Mouse (Mus musculus) embryonic facial prominence, embryonic 14.5 days (tissue): ENCODE data around the gene Bcl2. TPM values are rescaled to one million over a fixed set of nuclear protein-coding genes. Genes with fewer than 3 reads are reported as not detected.

Source experiments
- ATAC-seq: fragments of 200-750 bp; cut with Nextera tagmentation; 2 replicates; pipeline ENCODE4 v1.8.0; 2017; ENCODE audit warnings: low read depth, moderate number of reproducible peaks, moderate TSS enrichment
- DNase-seq: peaks from one replicate; pipeline ENCODE4 v3.0.0-alpha.2; 2015; ENCODE audit warnings: low spot score
- H3K27ac ChIP-seq: fragments of 300-500 bp; sonication (generic); replicated peaks from 2 replicates; pipeline ENCODE4 v1.5.1; 2014; ENCODE audit warnings: low read depth, mild to moderate bottlenecking, low read length, moderate library complexity
- H3K27me3 ChIP-seq: fragments of 300-500 bp; sonication (generic); replicated peaks from 2 replicates; pipeline ENCODE4 v1.6.1; 2014; ENCODE audit warnings: low read length; ENCODE audit not compliant: control insufficient read depth, insufficient read depth
- H3K36me3 ChIP-seq: fragments of 300-500 bp; sonication (generic); 2 replicates; pipeline ENCODE4 v1.6.1; 2014; ENCODE audit warnings: low read length, mixed read lengths; ENCODE audit not compliant: control insufficient read depth, insufficient read depth
- H3K4me1 ChIP-seq: fragments of 300-500 bp; sonication (generic); 2 replicates; pipeline ENCODE4 v1.6.1; 2014; ENCODE audit warnings: antibody characterized with exemption, low read length; ENCODE audit not compliant: control insufficient read depth, insufficient read depth
- H3K4me2 ChIP-seq: fragments of 300-500 bp; sonication (generic); 2 replicates; pipeline ENCODE4 v1.6.1; 2014; ENCODE audit warnings: low read depth, mild to moderate bottlenecking, low read length, moderate library complexity, mixed read lengths
- H3K4me3 ChIP-seq: fragments of 300-500 bp; sonication (generic); 2 replicates; pipeline ENCODE4 v1.5.1; 2014; ENCODE audit warnings: low read depth, mild to moderate bottlenecking, low read length
- H3K9ac ChIP-seq: fragments of 300-500 bp; sonication (generic); 2 replicates; pipeline ENCODE4 v1.6.1; 2014; ENCODE audit warnings: low read depth, mild to moderate bottlenecking, low read length, moderate library complexity, mixed read lengths
- H3K9me3 ChIP-seq: fragments of 300-500 bp; sonication (generic); 2 replicates; pipeline ENCODE4 v1.6.1; 2016; ENCODE audit warnings: low read length; ENCODE audit not compliant: control insufficient read depth
- WGBS: fragments of 180-500 bp; shearing (Covaris S2); extraction: QIAGEN DNeasy Blood & Tissue Kit; methylation state at CpG from one replicate; pipeline ENCODE4 v1.1.7; 2014; 5-methylcytosine and 5-hydroxymethylcytosine counted together
- polyA plus RNA-seq: library from polyadenylated mRNA; unstranded; fragments of >200 nt; fragmentation: Nextera tagmentation; extraction: Ambion mirVana; gene quantifications from 2 replicates; pipeline ENCODE4 v1.2.1, GENCODE M21; 2014

Gene Bcl2
- polyA plus RNA-seq, 1 experiment from 2014 or later = 11.1 TPM

DNA sequence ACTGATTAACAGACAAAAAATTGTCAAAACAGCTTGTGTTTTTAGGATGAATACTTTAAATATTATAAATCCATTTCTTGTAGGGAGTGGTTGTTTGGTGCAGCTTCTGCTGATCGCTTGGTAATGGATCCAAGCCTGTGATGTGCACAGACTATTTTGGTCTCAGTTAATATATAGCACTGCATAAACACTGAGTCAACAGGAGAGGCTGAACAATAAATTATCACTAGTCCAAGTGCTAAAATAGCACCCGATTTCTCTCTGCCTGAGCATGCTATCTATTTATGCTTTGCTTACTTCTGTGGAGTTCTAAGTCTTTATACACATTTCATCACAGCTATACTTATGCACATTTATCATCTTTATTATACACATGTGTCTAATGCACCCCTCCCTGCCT is 124.9 kb downstream of the Bcl2 start:
- H3K9me3 ChIP-seq = no peaks in the 10 kb centered on the region
- H3K36me3 ChIP-seq = no peaks in the 10 kb centered on the region
- no peak for ATAC-seq
- no peak for DNase-seq
- no peak overlapping the region for H3K4me2 ChIP-seq
- H3K27me3 ChIP-seq = no peaks in the 10 kb centered on the region
- WGBS = 84% methylated on average over 2 of the region's 2 CpGs
- H3K27ac ChIP-seq = no peak overlapping the region
- H3K9ac ChIP-seq = no peak overlapping the region
- no peak overlapping the region for H3K4me3 ChIP-seq
- 0 out of 2 replicates have a peak, but pooled peaks cover 2% of the 10 kb centered on the region for H3K4me1 ChIP-seq

DNA sequence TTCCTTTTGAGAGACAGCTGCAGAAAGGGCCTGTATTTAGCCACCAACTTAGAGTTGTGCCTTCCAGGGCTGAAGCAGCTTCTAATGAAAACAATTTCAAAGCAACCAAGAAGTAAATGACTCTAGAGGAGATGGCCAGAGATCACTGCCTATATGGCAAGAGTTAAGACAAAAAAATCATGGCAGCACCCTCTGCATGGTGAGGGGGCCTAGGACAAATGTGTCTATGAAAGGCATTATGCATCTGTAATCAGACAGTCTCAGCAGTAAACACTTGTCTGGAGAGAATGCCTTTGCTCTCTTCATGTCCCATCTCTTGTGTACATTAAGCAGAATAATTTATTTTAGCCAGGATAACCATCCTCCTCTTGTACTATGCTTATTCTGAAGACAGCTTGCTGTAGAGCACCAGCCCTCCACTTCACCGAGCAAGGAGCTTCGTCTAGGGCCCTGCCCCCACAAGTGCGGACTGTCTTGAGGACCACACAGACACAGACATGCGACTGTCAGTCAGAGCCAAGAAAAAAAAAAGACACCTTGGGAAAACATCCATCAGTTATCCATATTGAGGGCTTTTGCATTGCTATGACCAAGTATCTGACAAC is 126.1 kb downstream of the Bcl2 start:
- Histone ChIP-seq H3K4me1 (0 out of 2 replicates have a peak, but pooled peaks cover 9% of the 10 kb centered on the region), H3K27me3 (no peaks in the 10 kb centered on the region), H3K9me3 (no peaks in the 10 kb centered on the region), H3K4me2 (no peak overlapping the region), H3K36me3 (no peaks in the 10 kb centered on the region), H3K9ac (no peak overlapping the region), H3K27ac (no peak overlapping the region), H3K4me3 (no peak overlapping the region)
- no peak for DNase-seq
- no peak for ATAC-seq
- 84% methylated on average over 4 of the region's 4 CpGs for WGBS

GRCm38 (mm10) chr1:106586761-106587160 is 127.3 kb downstream of the Bcl2 start:
- Histone ChIP-seq H3K9ac (no peak overlapping the region), H3K27ac (no peak overlapping the region), H3K4me1 (0 out of 2 replicates have a peak, but pooled peaks cover 9% of the 10 kb centered on the region), H3K36me3 (no peaks in the 10 kb centered on the region), H3K4me2 (no peak overlapping the region), H3K27me3 (no peaks in the 10 kb centered on the region), H3K9me3 (no peaks in the 10 kb centered on the region), H3K4me3 (no peak overlapping the region)
- DNase-seq (no peak), ATAC-seq (no peak)
- WGBS = 82% methylated on average over 6 of the region's 6 CpGs

DNA sequence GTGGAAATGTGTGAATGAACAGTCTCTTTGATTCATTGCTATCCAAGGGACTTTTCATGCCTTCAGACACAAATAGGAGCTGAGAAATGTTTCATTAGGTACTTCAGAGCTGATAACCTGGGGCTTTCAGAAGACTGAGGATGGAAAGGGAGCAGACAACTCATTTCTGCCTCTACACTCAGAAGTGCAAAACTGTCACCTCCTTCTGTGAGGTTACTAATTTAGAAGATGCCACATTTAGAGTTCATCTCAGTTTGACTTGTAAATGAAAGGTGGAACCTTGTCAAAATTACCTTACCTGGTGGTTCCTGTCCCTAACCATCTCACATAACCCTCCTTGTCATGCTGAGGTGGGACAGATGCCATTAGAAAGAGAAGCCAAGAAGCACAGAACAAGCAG is 128.7 kb downstream of the Bcl2 start:
- DNase-seq (no peak), ATAC-seq (no peak)
- H3K27me3 ChIP-seq = no peaks in the 10 kb centered on the region
- H3K9me3 ChIP-seq = no peaks in the 10 kb centered on the region
- no peak overlapping the region for H3K27ac ChIP-seq
- no peak overlapping the region for H3K4me3 ChIP-seq
- H3K4me2 ChIP-seq = no peak overlapping the region
- H3K9ac ChIP-seq = no peak overlapping the region
- H3K4me1 ChIP-seq = 0 out of 2 replicates have a peak, but pooled peaks cover 9% of the 10 kb centered on the region
- H3K36me3 ChIP-seq = no peaks in the 10 kb centered on the region

GRCm38 (mm10) chr1:106584824-106585223 is 129.2 kb downstream of the Bcl2 start:
- 0 out of 2 replicates have a peak, but pooled peaks cover 9% of the 10 kb centered on the region for H3K4me1 ChIP-seq
- no peaks in the 10 kb centered on the region for H3K36me3 ChIP-seq
- 70% methylated on average over 2 of the region's 2 CpGs for WGBS
- no peaks in the 10 kb centered on the region for H3K9me3 ChIP-seq
- DNase-seq (no peak), ATAC-seq (no peak)
- no peak overlapping the region for H3K4me3 ChIP-seq
- no peak overlapping the region for H3K4me2 ChIP-seq
- no peak overlapping the region for H3K9ac ChIP-seq
- no peaks in the 10 kb centered on the region for H3K27me3 ChIP-seq
- H3K27ac ChIP-seq = no peak overlapping the region

DNA sequence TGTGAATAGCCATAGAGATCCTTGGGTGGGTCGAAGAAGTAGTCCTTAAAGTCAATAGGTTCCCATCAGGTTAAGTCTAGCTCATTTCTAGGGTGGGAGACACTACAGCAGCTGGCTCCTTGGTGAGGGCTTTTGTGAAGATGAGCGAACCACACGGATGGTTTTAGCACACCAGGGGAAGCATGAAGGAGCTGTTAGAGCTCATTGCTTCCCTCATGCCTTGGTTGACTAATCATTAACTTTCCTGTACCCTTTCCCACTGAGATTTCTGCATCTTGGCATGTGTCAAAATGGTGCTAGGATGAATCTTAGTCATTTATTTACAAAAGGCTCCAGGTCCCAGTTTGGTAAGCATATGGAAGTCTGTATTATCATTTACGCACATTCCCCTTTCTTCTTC is 129.8 kb downstream of the Bcl2 start:
- ATAC-seq (no peak), DNase-seq (no peak)
- Histone ChIP-seq H3K9ac (no peak overlapping the region), H3K27me3 (no peaks in the 10 kb centered on the region), H3K27ac (peak overlapping the region; percentile 67; the same call in 1 of the 2 replicates), H3K36me3 (no peaks in the 10 kb centered on the region), H3K4me1 (0 out of 2 replicates have a peak, but pooled peaks cover 9% of the 10 kb centered on the region), H3K9me3 (no peaks in the 10 kb centered on the region), H3K4me3 (no peak overlapping the region), H3K4me2 (no peak overlapping the region)
- WGBS = 94% methylated on average over 4 of the region's 4 CpGs

GRCm38 (mm10) chr1:106583245-106584241 is 130.5 kb downstream of the Bcl2 start:
- DNase-seq = peak; percentile 72

GRCm38 (mm10) chr1:106582810-106583209 is 131.3 kb downstream of the Bcl2 start:
- no peak overlapping the region for H3K4me2 ChIP-seq
- 0 out of 2 replicates have a peak, but pooled peaks cover 9% of the 10 kb centered on the region for H3K4me1 ChIP-seq
- H3K9me3 ChIP-seq = no peaks in the 10 kb centered on the region
- no peaks in the 10 kb centered on the region for H3K36me3 ChIP-seq
- no peak overlapping the region for H3K9ac ChIP-seq
- ATAC-seq (no peak), DNase-seq (no peak)
- WGBS = 78% methylated on average over 3 of the region's 3 CpGs
- H3K4me3 ChIP-seq = no peak overlapping the region
- peak overlapping the region; percentile 48; the same call in 1 of the 2 replicates for H3K27ac ChIP-seq
- no peaks in the 10 kb centered on the region for H3K27me3 ChIP-seq

More at GRCm38 (mm10) chr1:106583245-106584241, 130.5 kb downstream of the Bcl2 start:
- peak; percentile 63; the same call in 1 of the 2 replicates for ATAC-seq
- Histone ChIP-seq H3K27me3 (no peaks in the 10 kb centered on the region), H3K9ac (no peak overlapping the region), H3K4me1 (0 out of 2 replicates have a peak, but pooled peaks cover 9% of the 10 kb centered on the region), H3K4me3 (no peak overlapping the region), H3K4me2 (no peak overlapping the region; the same call in 1 of the 2 replicates), H3K27ac (peak overlapping the region; percentile 67), H3K9me3 (no peaks in the 10 kb centered on the region), H3K36me3 (no peaks in the 10 kb centered on the region)
- WGBS = 40% methylated on average over 13 of the region's 14 CpGs
